Mouse (Mus musculus): ENCODE data around the gene Elavl3.

Gene Elavl3

DNA sequence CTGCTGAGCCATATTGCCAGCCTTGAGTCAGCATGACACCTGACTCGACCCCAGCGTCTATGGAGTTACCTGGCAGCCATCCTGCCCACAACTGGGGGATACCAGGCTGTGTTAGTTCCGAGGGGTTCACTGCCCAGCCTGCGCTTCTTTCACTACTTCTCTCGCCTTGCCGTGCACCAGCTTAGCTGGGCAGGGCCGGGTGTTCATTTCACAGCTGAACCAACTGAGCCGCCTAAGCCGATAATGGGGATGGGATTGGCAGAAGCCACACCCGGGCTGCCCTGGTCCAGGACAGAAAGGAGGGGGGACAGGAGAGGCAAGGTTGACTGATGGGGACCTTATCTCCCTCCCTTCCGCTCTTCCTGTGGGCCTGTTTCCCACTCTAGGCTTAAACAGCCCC is 2.5 kb downstream of the Elavl3 start:
- no peak for TF ChIP-seq GATA4 (IDR thresholded peaks at IDR 0.05; ENCODE audit: insufficient replicate concordance, low read length)

DNA sequence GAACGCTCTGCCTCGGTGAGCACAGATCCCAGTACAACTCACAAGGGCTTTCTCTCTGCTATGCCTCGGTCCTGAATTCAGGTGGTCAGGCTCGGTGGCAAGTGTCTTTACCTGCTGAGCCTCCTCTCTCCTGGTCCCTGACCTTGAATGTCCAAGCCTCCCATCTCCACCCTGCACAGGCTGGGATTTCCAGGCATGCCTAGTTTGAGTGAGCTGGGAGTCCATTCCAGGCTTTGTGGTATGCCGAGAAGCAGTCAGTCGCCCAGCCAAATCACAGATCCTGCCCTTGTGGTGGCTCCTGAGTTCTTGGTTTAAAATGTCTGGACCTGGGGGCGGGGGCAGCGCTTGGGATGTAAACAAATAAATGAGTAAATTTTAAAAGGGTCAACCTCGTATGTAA is 4.5 kb downstream of the Elavl3 start:
- TF ChIP-seq GATA4 (IDR thresholded peaks at IDR 0.05; ENCODE audit: insufficient replicate concordance, low read length), result no peak

DNA sequence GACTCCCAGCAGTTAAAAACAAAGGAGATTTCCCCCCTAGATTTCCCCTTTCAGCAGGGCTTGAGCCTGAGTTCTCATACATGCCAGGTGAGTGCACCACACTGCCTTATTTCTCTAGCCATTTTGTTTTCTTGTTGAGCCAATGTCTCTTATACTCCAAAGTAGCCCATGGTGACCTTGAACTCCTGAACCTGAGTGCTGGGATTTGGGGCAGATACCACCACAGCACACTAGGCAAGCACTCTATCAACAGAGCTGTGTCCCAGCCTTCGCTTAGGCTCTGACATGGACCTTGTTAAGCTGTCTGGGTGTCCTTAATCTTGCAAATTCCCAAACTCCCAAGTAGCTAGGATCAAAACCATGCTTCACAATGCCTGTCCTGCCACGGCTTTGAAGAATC is 10.0 kb downstream of the Elavl3 start:
- TF ChIP-seq GATA4 (IDR thresholded peaks at IDR 0.05; ENCODE audit: insufficient replicate concordance, low read length), result no peak

DNA sequence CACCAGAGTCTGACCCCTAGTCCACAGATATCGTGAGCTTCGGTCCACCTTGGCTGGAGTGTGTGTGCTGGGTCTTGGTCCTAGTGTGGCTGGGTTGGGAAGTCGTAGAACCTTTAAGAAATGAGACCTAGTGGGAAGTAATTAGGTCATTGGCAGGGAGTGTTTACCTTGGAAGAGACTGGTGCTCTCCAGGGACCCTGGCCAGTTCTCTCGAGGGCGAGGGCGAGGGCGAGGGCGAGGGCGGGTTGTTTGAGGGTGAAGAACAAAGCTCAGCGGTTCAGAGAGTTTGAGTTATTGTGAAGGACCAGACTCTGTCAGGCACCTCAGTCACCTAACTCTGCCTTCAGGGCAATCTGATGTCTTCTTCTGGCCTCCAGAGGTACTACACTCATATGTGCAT is 14.0 kb downstream of the Elavl3 start:
- TF ChIP-seq GATA4 (IDR thresholded peaks at IDR 0.05; ENCODE audit: insufficient replicate concordance, low read length), result no peak

DNA sequence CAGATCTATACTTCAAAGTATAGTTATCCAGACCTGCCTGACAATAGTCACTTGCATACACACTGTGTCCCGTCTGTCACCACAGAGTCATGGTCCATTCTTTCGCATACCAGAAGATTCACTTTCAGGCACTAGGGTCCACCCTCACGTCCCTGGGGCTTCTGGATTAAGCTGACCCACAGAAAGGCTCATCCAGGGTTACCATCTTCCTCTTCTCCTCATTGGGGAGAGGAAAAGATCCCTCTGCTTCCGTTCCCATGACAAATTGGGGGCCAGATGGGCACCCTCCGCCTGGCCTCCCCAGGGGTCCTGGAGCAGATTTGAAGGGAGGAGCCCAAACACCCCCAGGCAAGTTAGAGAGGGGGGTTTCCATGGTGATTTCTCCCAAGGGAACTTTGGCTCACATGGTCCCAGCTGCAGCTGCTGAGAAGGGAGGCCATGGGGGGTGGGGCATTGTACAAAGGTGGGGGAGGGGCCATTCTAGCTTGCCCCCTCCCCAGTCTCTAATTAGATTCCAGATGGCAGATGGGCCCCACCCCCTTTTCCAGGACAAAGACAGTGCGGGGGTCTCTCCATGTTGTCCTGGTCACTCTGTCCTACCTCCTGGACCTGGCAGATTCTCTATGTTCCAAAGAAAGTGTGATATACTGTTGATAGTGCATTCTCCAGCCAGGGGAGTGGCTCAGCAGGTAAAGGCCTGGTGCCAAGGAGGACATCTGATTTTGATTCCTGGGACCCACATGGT is 16.4 kb downstream of the Elavl3 start:
- no peak for TF ChIP-seq GATA4 (IDR thresholded peaks at IDR 0.05; ENCODE audit: insufficient replicate concordance, low read length)

DNA sequence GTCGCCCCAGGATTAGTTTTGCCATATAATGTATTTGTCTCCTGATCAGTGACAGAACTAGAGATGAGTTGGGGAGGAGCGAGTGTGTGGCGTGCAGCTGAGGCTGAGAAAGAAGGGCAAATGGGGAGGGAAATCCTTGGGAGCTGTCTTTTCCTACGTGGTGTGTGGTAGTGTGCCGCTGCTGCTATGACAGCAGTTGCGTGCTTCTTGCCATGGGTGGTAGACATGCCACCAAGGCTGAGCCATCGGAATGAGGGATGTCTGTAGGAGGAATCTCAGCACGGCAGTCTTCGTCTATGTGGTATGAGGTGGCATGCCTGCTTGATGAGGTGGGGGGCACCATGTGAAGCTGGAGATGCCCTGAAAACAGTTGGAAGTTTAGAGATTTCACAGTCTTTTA is 21.4 kb downstream of the Elavl3 start:
- no peak for TF ChIP-seq GATA4 (IDR thresholded peaks at IDR 0.05; ENCODE audit: insufficient replicate concordance, low read length)

DNA sequence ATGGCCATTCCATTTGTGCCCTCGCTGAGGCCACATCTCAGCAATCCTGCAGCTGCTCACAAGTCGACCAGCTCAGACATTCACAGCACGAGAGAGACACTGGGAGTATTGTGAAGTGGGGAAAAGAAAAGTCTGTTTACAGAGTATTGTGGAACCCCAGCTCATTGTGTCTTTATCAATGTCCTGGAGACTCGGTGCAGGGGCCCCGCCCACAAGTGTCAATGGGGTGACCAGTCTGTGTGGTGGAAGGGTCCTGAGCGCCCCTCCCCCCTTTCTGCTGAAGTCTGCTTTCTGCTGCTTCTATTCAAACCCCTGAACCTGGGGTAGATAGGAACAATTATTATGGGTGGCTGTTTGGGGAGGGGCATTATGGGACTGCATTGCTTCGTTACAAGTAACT is 23.4 kb downstream of the Elavl3 start:
- no peak for TF ChIP-seq GATA4 (IDR thresholded peaks at IDR 0.05; ENCODE audit: insufficient replicate concordance, low read length)

DNA sequence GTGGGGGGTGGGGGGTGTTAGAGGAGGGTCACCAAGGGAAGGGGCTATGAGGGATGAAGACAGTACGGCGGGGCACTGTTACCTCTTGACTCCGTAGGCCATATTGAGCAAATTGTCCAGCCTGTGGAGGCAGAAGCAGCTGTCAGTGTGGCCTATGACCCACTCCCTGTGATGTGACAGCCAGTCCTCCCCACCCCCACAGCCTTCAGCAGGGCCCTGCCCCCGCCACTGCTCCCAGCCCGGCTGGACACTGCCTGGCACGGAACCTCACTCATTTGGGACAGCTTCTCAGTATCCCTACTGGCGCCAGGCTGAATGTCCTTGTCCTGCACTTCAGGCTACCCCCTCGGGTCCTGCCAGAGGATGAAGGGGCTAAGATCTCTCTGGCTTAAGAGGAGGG is 27.2 kb downstream of the Elavl3 start:
- TF ChIP-seq GATA4 (IDR thresholded peaks at IDR 0.05; ENCODE audit: insufficient replicate concordance, low read length), result no peak

DNA sequence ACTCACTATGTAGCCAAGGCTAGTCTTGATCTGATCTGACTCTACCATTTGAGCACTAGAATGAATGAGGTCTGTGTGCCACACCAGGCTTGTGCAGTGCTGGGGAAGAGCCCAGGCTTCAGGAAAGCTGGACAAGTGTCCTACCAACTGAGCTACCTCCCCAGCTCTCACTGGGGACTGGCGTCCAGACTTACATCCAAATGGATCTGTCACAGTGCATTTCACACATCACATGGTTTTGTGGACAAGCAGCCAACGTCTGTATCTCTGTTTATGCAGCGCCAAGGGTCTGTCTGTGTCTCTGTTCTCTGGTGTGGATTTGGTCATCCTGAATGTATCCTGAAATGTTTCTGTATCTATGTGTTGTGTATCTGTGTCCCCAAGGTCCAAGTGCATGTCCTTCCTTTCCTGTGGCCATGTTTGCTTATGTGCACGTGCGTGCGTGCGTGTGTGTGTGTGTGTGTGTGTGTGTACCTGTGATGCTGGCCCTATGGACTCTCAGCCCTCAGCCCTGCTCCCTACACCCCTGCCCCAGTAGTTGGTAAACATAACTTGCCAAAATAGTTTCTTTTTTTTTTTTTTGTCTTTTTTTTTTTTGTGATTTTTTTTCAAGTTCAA is 34.5 kb downstream of the Elavl3 start:
- TF ChIP-seq GATA4 (IDR thresholded peaks at IDR 0.05; ENCODE audit: insufficient replicate concordance, low read length), result no peak

DNA sequence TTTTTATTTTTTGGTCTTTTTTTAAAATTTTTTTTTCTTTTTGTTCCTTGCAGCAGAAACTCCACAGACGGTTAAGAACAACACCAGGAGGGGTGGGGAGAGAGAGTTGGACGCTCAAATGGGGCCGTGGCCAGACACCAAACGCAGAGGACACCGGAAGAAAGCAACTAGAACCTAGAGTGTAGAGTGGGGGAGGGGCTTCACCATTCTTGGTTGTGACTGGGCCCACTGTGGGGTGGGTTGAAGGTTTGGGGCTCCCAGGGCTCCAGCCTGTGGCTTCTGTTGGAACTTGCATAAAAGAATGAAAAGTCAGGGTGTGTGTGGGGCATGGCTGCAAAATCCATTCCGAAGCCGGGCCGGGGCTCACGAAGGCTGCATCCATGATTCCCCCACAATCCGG is 35.6 kb downstream of the Elavl3 start:
- no peak for TF ChIP-seq GATA4 (IDR thresholded peaks at IDR 0.05; ENCODE audit: insufficient replicate concordance, low read length)

DNA sequence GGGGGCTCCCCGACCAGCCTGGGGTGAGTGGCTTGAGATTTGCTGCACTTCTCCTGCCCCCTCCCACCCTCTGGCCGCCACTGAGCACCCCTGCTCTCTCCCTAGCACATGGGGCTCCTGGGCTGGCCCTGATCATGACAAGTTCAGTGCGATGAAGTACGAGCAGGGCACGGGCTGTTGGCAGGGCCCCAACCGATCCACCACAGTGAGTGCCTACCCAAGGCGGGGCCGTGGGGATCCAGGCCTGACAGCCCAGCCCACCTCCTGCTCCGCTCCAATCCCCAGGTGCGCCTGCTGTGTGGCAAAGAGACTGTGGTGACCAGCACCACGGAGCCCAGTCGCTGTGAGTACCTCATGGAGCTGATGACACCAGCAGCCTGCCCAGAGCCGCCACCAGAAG is 39.1 kb downstream of the Elavl3 start:
- no peak for TF ChIP-seq GATA4 (IDR thresholded peaks at IDR 0.05; ENCODE audit: insufficient replicate concordance, low read length)

DNA sequence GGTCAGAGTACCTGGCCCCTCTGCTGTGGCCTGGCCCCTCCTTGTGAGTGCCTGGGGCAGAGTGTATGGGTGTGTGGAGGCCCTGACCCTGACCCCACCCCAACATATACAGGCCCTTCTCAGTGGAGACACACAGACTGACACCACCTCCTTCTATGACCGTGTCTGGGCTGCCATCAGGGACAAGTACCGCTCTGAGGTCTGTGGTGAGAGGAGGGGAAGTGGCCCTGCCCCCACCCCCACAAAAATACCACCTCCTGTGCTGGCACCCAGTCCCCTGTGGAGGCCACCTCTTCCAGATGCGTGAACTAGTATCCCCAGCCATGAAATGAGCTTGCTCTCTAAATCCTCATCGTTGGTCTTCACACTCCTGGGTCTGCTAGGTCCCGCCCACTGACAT is 40.8 kb downstream of the Elavl3 start:
- TF ChIP-seq GATA4 (IDR thresholded peaks at IDR 0.05; ENCODE audit: insufficient replicate concordance, low read length), result no peak

DNA sequence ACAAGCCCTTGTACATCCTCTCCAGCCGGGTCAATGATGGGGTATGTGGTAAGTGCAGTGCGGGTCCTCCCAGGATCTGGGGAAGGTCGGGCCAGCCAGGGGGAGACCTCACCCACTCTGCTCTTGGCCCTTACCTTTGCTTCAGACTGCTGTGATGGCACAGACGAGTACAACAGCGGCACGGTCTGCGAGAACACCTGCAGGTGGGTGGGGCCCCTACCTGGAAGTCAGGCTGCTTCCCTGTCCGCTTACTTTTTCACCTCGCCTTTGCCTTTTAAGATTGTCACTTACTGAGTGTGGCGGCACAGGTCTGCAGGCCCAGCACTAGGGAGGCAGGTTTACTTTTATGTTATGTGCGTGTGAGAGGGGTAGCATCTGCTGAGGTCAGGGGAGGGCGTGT is 47.3 kb downstream of the Elavl3 start:
- TF ChIP-seq GATA4 (IDR thresholded peaks at IDR 0.05; ENCODE audit: insufficient replicate concordance, low read length), result no peak

DNA sequence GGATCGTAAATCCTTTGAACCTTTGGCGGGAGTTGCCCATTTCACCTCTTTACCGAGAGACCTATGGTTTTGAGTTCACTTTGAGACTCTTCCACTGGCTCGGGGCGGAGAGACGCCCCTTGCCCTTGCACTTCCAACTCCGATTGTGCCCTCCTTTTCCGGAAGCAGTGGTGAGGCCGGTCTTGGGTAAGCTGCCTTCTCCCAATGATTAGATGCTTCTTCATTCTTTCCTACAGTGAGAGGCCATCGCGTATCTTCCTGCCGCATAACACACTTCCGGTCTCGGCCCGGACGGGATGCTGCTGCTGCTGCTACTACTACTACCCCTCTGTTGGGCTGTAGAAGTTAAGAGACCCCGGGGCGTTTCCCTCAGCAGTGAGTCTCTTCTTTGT is 48.7 kb downstream of the Elavl3 start:
- no peak for TF ChIP-seq GATA4 (IDR thresholded peaks at IDR 0.05; ENCODE audit: insufficient replicate concordance, low read length)

DNA sequence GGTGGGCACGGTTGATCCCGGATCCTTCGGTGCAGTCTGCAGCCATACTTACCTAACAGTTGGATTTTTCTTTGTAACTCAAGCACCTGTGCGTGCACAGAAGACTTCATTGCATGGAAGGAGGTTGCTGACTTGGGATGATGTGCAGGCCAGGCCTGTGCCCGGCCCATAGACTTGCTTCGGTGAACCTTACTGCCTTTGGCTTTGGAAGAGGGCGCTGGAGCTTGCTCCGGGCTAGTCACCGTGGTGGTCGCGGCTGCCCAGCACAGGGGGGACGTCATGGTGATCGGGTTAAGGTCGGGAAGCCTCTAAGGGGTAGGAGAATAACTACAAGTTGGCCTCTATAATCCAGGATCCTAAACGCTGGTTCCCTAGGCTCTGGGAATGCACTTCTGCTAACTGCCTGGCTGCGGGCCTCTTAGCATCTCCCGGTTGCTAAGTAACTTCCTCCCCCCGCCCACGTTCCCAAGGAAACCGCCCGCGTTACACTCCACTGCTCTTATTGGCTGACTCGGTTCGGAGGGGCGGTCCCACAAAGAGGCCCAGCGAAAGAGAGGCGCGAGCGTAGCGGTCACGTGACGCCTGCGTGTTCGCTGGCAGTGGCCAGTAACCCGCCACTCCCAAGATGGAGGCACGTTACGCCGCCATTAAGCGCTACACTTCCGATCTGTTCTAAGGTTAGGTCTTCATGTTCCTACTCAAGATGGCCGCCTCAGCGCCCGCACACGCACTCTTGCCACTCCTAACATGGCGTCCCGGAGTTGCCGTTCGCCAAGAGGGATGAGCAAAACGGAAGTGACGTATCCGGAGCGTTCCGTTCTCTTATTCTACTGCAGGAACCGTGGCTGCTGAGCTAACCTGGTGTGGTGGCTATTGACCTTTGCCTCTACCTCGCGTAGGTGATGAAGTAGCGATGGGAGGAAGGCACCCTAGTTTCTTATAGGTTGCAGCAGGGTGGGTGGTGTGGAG is 49.3 kb downstream of the Elavl3 start, which contains the start of the genes Ccdc151 and Prkcsh:
Gene Ccdc151, minus strand, starts transcription at position 441 of the 969 bp plus-strand sequence.
Gene Prkcsh, plus strand, starts transcription at position 613 of the 969 bp plus-strand sequence.
- TF ChIP-seq GATA4 (IDR thresholded peaks at IDR 0.05; ENCODE audit: insufficient replicate concordance, low read length), result no peak

DNA sequence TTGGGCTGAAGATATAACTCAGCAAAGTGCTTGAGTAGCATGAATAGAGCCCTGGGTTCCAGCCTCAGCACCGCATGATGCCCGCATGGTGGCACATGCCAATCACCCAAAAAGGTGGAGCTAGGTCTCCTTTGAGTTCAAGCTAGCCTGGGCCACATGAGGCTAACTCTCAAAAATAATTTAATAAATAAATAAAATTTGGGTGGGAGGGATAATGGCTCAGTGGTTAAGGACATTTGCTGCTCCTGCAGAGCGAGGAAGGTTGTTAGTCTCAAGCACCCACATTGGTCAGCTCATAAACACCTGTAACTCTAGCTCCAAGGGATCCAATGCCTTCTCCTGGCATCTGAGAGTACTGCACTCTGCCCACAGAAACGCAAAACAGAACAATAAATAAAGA is 50.2 kb downstream of the Elavl3 start:
- TF ChIP-seq GATA4 (IDR thresholded peaks at IDR 0.05; ENCODE audit: insufficient replicate concordance, low read length), result no peak

Data from liver, adult (tissue).